Mouse (Mus musculus): ENCODE data around the gene Lsamp. TPM values are rescaled to one million over a fixed set of nuclear protein-coding genes. Genes with fewer than 3 reads are reported as not detected.

Gene Lsamp
- polyA plus RNA-seq, 1 experiment, result 0.04 TPM

DNA sequence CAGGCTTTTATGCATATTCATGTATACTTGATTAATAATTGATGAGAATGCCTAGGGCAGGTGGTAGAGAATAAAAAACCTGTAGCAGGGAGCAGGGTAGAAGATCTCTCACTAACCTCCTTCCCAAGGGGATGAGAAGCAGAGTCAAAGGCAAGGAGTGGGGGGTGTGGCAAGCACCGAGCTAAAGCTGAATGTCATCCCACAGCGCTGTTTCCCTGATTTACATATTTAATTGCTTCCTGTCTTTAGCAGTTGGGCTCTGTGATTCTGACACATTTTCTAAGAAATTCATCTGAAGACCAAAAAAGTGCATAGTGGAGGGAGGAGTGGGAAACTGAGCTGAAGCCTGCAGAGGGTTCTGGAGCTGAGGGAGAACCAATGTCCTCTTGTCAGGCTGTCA lies 708.1 kb downstream of the Lsamp start:
- WGBS, result 8% methylated on average over 2 of the region's 2 CpGs
- TF ChIP-seq POLR2A (IDR thresholded peaks at IDR 0.05; ENCODE audit: low read depth, low read length) (no peak), CTCF (IDR thresholded peaks at IDR 0.05; ENCODE audit: extremely low read depth, insufficient read depth, insufficient read length, insufficient replicate concordance) (no peak)
- H3K27ac ChIP-seq (ENCODE audit: insufficient read depth, low read length), result no peak overlapping the region
- no peaks in the 10 kb centered on the region for H3K27me3 ChIP-seq (ENCODE audit: control insufficient read depth, insufficient read depth, low read length)
- H3K4me1 ChIP-seq (ENCODE audit: control insufficient read depth, insufficient read depth, insufficient read length), result no peaks in the 10 kb centered on the region
- H3K36me3 ChIP-seq (ENCODE audit: control insufficient read depth, insufficient read depth, low read length), result no peaks in the 10 kb centered on the region
- no peak for DNase-seq (ENCODE audit: low read depth in 1 of 2, low spot score in 2 of 2)
- H3K4me3 ChIP-seq (ENCODE audit: extremely low read depth, insufficient read depth, insufficient read length), result no peak overlapping the region

DNA sequence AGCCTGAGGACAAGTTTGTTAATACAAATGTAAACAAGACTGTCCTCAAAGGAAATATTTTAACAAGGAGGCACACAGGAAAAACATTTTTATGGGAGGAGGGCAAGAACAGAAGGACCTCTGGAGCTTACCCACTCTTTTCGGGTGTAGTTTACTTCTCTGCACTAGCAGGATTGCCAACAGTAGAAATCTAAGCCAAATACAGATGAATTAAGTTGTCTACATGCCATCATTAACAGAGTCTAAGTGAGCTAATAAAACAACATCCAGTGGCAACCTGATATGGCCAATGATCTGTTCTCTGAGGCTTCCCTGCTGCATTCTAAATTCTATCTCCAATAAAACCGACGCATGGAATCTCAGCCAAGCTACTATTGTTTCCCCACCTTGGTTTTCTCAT lies 713.1 kb downstream of the Lsamp start:
- H3K4me3 ChIP-seq (ENCODE audit: extremely low read depth, insufficient read depth, insufficient read length), result no peak overlapping the region
- no peaks in the 10 kb centered on the region for H3K27me3 ChIP-seq (ENCODE audit: control insufficient read depth, insufficient read depth, low read length)
- WGBS, result 82% methylated on average over 3 of the region's 3 CpGs
- no peaks in the 10 kb centered on the region for H3K4me1 ChIP-seq (ENCODE audit: control insufficient read depth, insufficient read depth, insufficient read length)
- no peaks in the 10 kb centered on the region for H3K36me3 ChIP-seq (ENCODE audit: control insufficient read depth, insufficient read depth, low read length)
- TF ChIP-seq CTCF (IDR thresholded peaks at IDR 0.05; ENCODE audit: extremely low read depth, insufficient read depth, insufficient read length, insufficient replicate concordance), result no peak
- TF ChIP-seq POLR2A (IDR thresholded peaks at IDR 0.05; ENCODE audit: low read depth, low read length), result no peak
- DNase-seq (ENCODE audit: low read depth in 1 of 2, low spot score in 2 of 2), result no peak
- H3K27ac ChIP-seq (ENCODE audit: insufficient read depth, low read length), result no peak overlapping the region

DNA sequence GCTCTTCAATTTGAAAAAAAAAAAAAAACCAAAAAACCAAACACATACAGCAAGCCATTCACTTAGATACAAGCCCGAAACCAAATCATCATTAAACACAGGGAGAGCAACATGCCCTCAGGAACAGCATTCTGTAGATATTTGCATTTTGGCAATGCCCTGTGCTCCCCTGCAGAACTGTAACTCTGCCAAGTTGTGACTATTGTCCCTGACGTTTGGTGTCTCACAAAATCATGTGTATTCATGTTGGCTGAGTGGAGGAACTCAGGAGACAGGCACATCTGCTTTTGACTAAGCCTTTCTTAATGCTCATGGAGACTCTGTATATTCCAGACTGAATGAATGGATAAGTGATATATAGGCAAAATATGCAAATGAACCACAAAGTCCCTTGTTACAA lies 724.4 kb downstream of the Lsamp start:
- Histone ChIP-seq H3K4me3 (ENCODE audit: extremely low read depth, insufficient read depth, insufficient read length) (no peak overlapping the region), H3K36me3 (ENCODE audit: control insufficient read depth, insufficient read depth, low read length) (no peaks in the 10 kb centered on the region), H3K27me3 (ENCODE audit: control insufficient read depth, insufficient read depth, low read length) (no peaks in the 10 kb centered on the region), H3K4me1 (ENCODE audit: control insufficient read depth, insufficient read depth, insufficient read length) (no peaks in the 10 kb centered on the region), H3K27ac (ENCODE audit: insufficient read depth, low read length) (no peak overlapping the region)
- DNase-seq (ENCODE audit: low read depth in 1 of 2, low spot score in 2 of 2), result no peak
- TF ChIP-seq CTCF (IDR thresholded peaks at IDR 0.05; ENCODE audit: extremely low read depth, insufficient read depth, insufficient read length, insufficient replicate concordance) (no peak), POLR2A (IDR thresholded peaks at IDR 0.05; ENCODE audit: low read depth, low read length) (no peak)
- 62% methylated on average over 2 of the region's 2 CpGs for WGBS

DNA sequence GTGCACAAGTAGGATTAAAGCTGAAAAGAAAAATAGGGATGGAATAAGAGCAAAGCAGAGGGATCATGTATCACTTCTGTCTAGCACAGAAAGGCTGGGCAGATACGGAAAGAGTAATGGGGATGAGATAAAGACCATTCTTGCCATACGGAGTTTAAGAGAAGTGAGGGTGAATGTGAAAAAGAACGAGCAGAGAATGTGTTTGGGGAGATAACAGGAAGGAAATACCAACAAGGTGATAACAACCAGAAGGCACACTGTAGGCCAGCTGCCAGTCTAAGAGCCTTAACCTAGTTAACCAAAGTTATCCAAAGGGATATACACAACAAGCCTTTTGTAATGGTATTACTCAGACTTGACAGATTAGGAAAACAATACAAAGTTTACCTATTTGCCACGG lies 725.4 kb downstream of the Lsamp start:
- no peaks in the 10 kb centered on the region for H3K4me1 ChIP-seq (ENCODE audit: control insufficient read depth, insufficient read depth, insufficient read length)
- no peaks in the 10 kb centered on the region for H3K27me3 ChIP-seq (ENCODE audit: control insufficient read depth, insufficient read depth, low read length)
- WGBS, result 63% methylated on average over 4 of the region's 4 CpGs
- no peak for DNase-seq (ENCODE audit: low read depth in 1 of 2, low spot score in 2 of 2)
- no peak overlapping the region for H3K4me3 ChIP-seq (ENCODE audit: extremely low read depth, insufficient read depth, insufficient read length)
- H3K27ac ChIP-seq (ENCODE audit: insufficient read depth, low read length), result no peak overlapping the region
- H3K36me3 ChIP-seq (ENCODE audit: control insufficient read depth, insufficient read depth, low read length), result no peaks in the 10 kb centered on the region
- TF ChIP-seq POLR2A (IDR thresholded peaks at IDR 0.05; ENCODE audit: low read depth, low read length) (no peak), CTCF (IDR thresholded peaks at IDR 0.05; ENCODE audit: extremely low read depth, insufficient read depth, insufficient read length, insufficient replicate concordance) (no peak)

DNA sequence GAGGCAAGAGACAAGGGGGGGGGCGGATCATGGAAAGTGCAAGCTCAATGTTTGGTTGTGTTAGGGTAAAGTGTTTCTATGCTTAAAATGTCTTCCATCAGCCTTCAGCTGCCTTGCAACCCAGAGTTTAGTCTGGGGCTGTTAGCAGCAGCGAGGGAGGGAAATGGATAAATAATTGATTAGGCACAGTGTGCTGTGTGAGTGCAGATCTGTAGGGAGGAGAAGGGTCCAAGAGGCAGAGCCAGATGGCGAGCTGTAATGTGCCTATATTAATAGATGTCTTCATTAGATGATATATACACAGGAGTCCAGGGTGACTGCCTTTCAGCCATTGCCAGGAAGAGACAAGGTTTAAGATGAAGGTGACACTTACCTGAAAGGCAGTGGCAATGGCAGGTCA lies 725.9 kb downstream of the Lsamp start:
- TF ChIP-seq CTCF (IDR thresholded peaks at IDR 0.05; ENCODE audit: extremely low read depth, insufficient read depth, insufficient read length, insufficient replicate concordance), result no peak
- no peak for TF ChIP-seq POLR2A (IDR thresholded peaks at IDR 0.05; ENCODE audit: low read depth, low read length)
- Histone ChIP-seq H3K27ac (ENCODE audit: insufficient read depth, low read length) (no peak overlapping the region), H3K4me3 (ENCODE audit: extremely low read depth, insufficient read depth, insufficient read length) (no peak overlapping the region), H3K4me1 (ENCODE audit: control insufficient read depth, insufficient read depth, insufficient read length) (no peaks in the 10 kb centered on the region), H3K36me3 (ENCODE audit: control insufficient read depth, insufficient read depth, low read length) (no peaks in the 10 kb centered on the region), H3K27me3 (ENCODE audit: control insufficient read depth, insufficient read depth, low read length) (no peaks in the 10 kb centered on the region)
- DNase-seq (ENCODE audit: low read depth in 1 of 2, low spot score in 2 of 2), result no peak
- WGBS, result 83% methylated on average over 3 of the region's 3 CpGs

DNA sequence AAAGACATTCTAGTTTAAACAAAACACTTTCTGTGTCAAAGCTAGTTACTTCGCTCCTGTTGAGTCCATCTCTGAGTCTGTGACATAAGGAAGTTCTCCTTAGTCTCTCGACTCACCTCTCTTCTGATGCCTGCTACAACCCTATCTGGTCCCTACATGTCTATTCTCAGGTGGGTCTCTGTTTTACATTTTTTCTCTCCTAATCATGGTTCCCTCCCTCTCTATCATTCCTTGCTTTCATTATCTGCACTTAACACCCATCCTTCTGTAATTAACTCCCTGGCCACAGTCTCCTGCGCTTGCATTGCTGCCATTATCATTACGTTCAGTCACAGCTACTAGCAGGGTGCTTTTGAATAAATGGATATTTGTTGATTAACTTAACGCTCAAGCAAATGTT lies 726.3 kb downstream of the Lsamp start:
- Histone ChIP-seq H3K27me3 (ENCODE audit: control insufficient read depth, insufficient read depth, low read length) (no peaks in the 10 kb centered on the region), H3K36me3 (ENCODE audit: control insufficient read depth, insufficient read depth, low read length) (no peaks in the 10 kb centered on the region), H3K4me3 (ENCODE audit: extremely low read depth, insufficient read depth, insufficient read length) (no peak overlapping the region), H3K27ac (ENCODE audit: insufficient read depth, low read length) (no peak overlapping the region), H3K4me1 (ENCODE audit: control insufficient read depth, insufficient read depth, insufficient read length) (no peaks in the 10 kb centered on the region)
- TF ChIP-seq CTCF (IDR thresholded peaks at IDR 0.05; ENCODE audit: extremely low read depth, insufficient read depth, insufficient read length, insufficient replicate concordance) (no peak), POLR2A (IDR thresholded peaks at IDR 0.05; ENCODE audit: low read depth, low read length) (no peak)
- WGBS, result 86% methylated on average over 5 of the region's 5 CpGs
- DNase-seq (ENCODE audit: low read depth in 1 of 2, low spot score in 2 of 2), result no peak

DNA sequence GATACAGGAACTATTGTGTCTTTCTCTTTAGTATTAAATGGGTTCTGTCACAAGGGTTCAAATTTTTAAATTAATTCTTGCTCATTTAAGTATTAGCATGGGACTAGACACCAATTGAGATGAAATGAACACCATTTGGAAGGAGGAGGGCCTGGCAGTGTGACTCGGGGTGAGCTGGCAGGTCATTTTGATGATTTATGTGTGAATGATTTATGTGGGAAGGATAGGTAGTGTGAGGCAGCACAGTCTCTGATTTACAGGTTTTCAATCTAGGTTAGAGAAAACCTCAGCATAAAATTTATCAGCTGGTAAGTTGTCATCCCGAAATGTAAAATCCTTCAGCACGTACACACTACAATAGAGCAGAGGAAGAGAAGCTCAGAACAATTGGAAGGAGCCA lies 729.6 kb downstream of the Lsamp start:
- Histone ChIP-seq H3K4me3 (ENCODE audit: extremely low read depth, insufficient read depth, insufficient read length) (no peak overlapping the region), H3K4me1 (ENCODE audit: control insufficient read depth, insufficient read depth, insufficient read length) (no peaks in the 10 kb centered on the region), H3K27ac (ENCODE audit: insufficient read depth, low read length) (no peak overlapping the region), H3K36me3 (ENCODE audit: control insufficient read depth, insufficient read depth, low read length) (no peaks in the 10 kb centered on the region), H3K27me3 (ENCODE audit: control insufficient read depth, insufficient read depth, low read length) (no peaks in the 10 kb centered on the region)
- TF ChIP-seq POLR2A (IDR thresholded peaks at IDR 0.05; ENCODE audit: low read depth, low read length) (no peak), CTCF (IDR thresholded peaks at IDR 0.05; ENCODE audit: extremely low read depth, insufficient read depth, insufficient read length, insufficient replicate concordance) (no peak)
- 61% methylated on average over 3 of the region's 3 CpGs for WGBS
- DNase-seq (ENCODE audit: low read depth in 1 of 2, low spot score in 2 of 2), result no peak
